Mouse (Mus musculus) small intestine, adult 2 months (tissue): ENCODE results near the gene Ppbp. TPM values are rescaled to one million over a fixed set of nuclear protein-coding genes. Genes with fewer than 3 reads are reported as not detected.

Source experiments
- H3K27ac ChIP-seq: fragments of 200-500 bp; 2 replicates; pipeline ENCODE4 v1.5.1; 2012; ENCODE audit warnings: low read depth, low read length, control low read depth, inconsistent platforms; ENCODE audit not compliant: insufficient read depth
- H3K27me3 ChIP-seq: fragments of 200-500 bp; 2 replicates; pipeline ENCODE4 v1.6.1; 2012; ENCODE audit warnings: mild to moderate bottlenecking, moderate library complexity, low read length, inconsistent platforms; ENCODE audit not compliant: control insufficient read depth, insufficient read depth
- H3K36me3 ChIP-seq: fragments of 200-500 bp; 2 replicates; pipeline ENCODE4 v1.6.1; 2012; ENCODE audit warnings: mild to moderate bottlenecking, low read length, control low read depth, inconsistent platforms; ENCODE audit not compliant: control insufficient read depth, insufficient read depth
- H3K4me1 ChIP-seq: fragments of 200-500 bp; 2 replicates; pipeline ENCODE4 v1.6.1; 2012; ENCODE audit warnings: low read length, inconsistent platforms, mixed read lengths; ENCODE audit not compliant: control insufficient read depth, insufficient read depth, insufficient read length
- H3K4me3 ChIP-seq: fragments of 200-500 bp; 2 replicates; pipeline ENCODE4 v1.5.1; 2012; ENCODE audit warnings: low read depth, mild to moderate bottlenecking, control low read depth, inconsistent platforms, low read length, moderate library complexity
- CTCF ChIP-seq: fragments of 200-500 bp; IDR thresholded peaks from 2 replicates; pipeline ENCODE4 v1.5.1; 2012; ENCODE audit warnings: low read depth, mild to moderate bottlenecking, control low read depth, inconsistent platforms, low read length, moderate library complexity, mixed read lengths; ENCODE audit not compliant: insufficient replicate concordance, insufficient read length; ENCODE audit errors: extremely low read depth
- POLR2A ChIP-seq: fragments of 200-500 bp; IDR thresholded peaks from 2 replicates; pipeline ENCODE4 v1.6.1; 2012; ENCODE audit warnings: low read depth, mild to moderate bottlenecking, control low read depth, inconsistent platforms, low read length, moderate library complexity
- WGBS: fragments of 180-500 bp; shearing (Covaris S2); methylation state at CpG from one replicate; pipeline ENCODE4 v1.1.7; 2018; 5-methylcytosine and 5-hydroxymethylcytosine counted together
- polyA plus RNA-seq: library from polyadenylated mRNA; depleted of rRNA; stranded (reverse); fragments of >200 nt; gene quantifications from 2 replicates; pipeline ENCODE4 v1.2.3, GENCODE M21; 2012; rRNA removed

Gene Ppbp
- polyA plus RNA-seq, 1 experiment: 0.18 TPM

DNA sequence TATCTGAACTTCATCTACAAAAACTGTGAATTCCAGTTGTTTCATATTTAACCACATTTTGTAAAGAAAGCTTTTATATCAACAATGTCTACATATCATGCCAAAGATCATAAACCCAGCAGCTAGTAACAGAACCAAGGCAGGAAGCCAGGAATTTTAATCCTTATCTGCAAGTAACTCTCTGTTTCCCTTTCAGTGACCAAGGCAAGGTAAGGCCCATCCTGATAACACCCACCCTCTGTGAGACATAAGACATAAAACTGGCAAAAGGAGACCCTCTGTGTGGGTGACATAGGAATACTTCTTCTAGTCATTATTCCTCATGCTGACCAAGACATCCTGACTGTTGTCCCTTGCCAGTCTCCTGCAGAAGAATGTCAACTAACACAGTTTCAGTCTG is 36.3 kb downstream of the Ppbp start:
- no peak for TF ChIP-seq POLR2A
- Histone ChIP-seq H3K27me3 (no peaks in the 10 kb centered on the region), H3K27ac (no peak overlapping the region), H3K4me1 (no peaks in the 10 kb centered on the region), H3K4me3 (no peak overlapping the region), H3K36me3 (no peaks in the 10 kb centered on the region)

- Histone ChIP-seq H3K27me3 (no peaks in the 10 kb centered on the region), H3K4me3 (no peak overlapping the region), H3K27ac (no peak overlapping the region), H3K36me3 (no peaks in the 10 kb centered on the region), H3K4me1 (no peaks in the 10 kb centered on the region)
- TF ChIP-seq POLR2A (no peak), CTCF (no peak)
Measured at GRCm38 (mm10) chr5:90806050-90806449, 37.7 kb downstream of the Ppbp start.

DNA sequence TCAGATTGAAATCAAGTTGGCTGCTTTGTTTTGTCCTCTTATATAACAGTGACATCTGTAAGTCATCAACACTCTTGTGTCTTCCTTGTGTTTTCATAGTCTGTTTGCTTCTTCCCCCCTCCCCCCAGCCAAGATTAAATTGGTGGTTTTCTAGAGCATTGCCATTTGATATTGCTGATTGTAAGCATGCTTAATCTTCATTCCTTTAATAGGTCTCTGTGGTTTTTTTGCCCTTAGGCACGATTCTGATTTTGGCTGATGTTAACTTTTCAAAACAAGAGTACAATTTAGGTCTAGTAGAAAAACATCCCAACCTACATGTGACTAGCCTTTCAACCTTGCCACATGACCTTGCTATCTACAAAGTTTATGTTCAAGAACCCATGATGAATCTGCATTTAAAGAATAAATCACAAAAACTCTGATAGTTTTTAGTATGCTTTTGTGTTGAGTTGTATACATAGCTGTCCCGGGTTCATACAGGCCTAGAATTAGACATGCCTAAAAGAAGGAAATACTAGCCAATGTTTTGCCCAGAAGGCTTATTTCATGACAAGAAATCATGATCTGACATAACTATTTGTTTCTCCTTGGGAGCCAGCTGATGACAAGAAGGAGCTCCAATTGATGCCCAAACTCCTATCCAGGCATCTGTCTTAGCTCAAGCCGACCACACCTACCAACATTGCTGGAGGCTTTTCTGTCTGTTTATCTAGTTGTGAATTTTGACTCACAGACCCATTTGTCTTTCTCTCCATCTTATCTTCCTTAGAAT is 39.0 kb downstream of the Ppbp start:
- H3K36me3 ChIP-seq: no peaks in the 10 kb centered on the region
- no peaks in the 10 kb centered on the region for H3K4me1 ChIP-seq
- TF ChIP-seq CTCF: no peak
- TF ChIP-seq POLR2A: no peak
- no peak overlapping the region for H3K4me3 ChIP-seq
- no peak overlapping the region for H3K27ac ChIP-seq
- H3K27me3 ChIP-seq: no peaks in the 10 kb centered on the region
- 74% methylated on average over 3 of the region's 3 CpGs for WGBS

Other genes starting within 250 kb of the Ppbp start
- 0.05 TPM in 1 of 2 replicates, not detected in the other for gene Afm, start 249.6 kb upstream of the Ppbp start, polyA plus RNA-seq
- not detected in 2 replicates for gene 5830473C10Rik, start 207.4 kb upstream of the Ppbp start, polyA plus RNA-seq
- gene Rassf6, start 127.9 kb upstream of the Ppbp start, polyA plus RNA-seq: 2.0 and 6.1 TPM in 2 replicates
- gene Cxcl5, start 9.2 kb upstream of the Ppbp start, polyA plus RNA-seq: 0.20 and 1.3 TPM in 2 replicates
- gene Pf4, start 3.9 kb downstream of the Ppbp start, polyA plus RNA-seq: 7.8 and 7.9 TPM in 2 replicates
- 0.39 and 2.9 TPM in 2 replicates for gene Cxcl3, start 17.6 kb downstream of the Ppbp start, polyA plus RNA-seq
- gene Cxcl15, start 26.0 kb downstream of the Ppbp start, polyA plus RNA-seq: 0.08 TPM in 1 of 2 replicates, not detected in the other
- gene Cxcl1, start 122.7 kb downstream of the Ppbp start, polyA plus RNA-seq: 1.3 and 2.8 TPM in 2 replicates
- gene Cxcl2, start 135.4 kb downstream of the Ppbp start, polyA plus RNA-seq: 1.2 and 18.6 TPM in 2 replicates
- gene Mthfd2l, start 162.6 kb downstream of the Ppbp start, polyA plus RNA-seq: 17.1 and 39.5 TPM in 2 replicates